Mouse (Mus musculus): Measurements from ENCODE around the gene Egln3. TPM values are rescaled to one million over a fixed set of nuclear protein-coding genes. Genes with fewer than 3 reads are reported as not detected.

Egln3 gene
- polyA plus RNA-seq (2012; rRNA removed) = 26.9 and 51.8 TPM in 2 replicates

DNA sequence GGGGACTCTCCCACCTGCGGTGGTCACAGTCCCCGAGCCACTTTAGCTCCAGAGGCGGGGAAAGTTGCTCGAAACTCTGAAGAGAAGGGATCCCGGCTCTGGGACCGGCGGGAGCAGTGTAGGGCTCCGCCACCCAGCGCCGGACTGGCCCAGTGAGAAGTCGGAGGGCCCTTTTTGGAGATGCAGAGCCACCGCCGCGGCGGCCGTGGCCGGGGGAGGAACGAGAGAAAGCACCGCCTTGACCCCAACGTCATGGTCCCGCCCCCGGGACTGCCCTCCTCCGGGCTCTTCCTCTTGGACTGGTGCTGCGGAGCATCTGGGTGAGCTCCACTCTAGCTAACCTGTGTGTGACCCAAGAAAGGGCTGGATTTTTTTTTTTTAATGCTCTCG is at the start of gene Egln3:
Gene Egln3 (minus strand): TSS at position 205 of the 390 bp plus-strand sequence.
- Histone ChIP-seq H3K27me3 (ENCODE audit: control insufficient read depth, insufficient read depth, low read length) (no peaks in the 10 kb centered on the region; the same call in 1 of the 2 replicates), H3K27ac (ENCODE audit: insufficient read depth, low read depth, low read length) (peak within 1 kb of the TSS; percentile 5), H3K4me1 (ENCODE audit: control insufficient read depth, insufficient read depth, insufficient read length, low read length) (peaks cover 9% of the 10 kb centered on the region), H3K4me3 (ENCODE audit: low read depth, low read length) (peak within 1 kb of the TSS; percentile 65), H3K36me3 (ENCODE audit: control insufficient read depth, insufficient read depth, low read length) (no peaks in the 10 kb centered on the region)
- no peak for TF ChIP-seq CTCF (IDR thresholded peaks at IDR 0.05; ENCODE audit: extremely low read depth, insufficient read length, insufficient replicate concordance, low read depth, low read length)
- peak; percentile 96 for TF ChIP-seq POLR2A (IDR thresholded peaks at IDR 0.05; ENCODE audit: low read depth, low read length)
- WGBS = under 1% methylated on average over 25 of the region's 25 CpGs

DNA sequence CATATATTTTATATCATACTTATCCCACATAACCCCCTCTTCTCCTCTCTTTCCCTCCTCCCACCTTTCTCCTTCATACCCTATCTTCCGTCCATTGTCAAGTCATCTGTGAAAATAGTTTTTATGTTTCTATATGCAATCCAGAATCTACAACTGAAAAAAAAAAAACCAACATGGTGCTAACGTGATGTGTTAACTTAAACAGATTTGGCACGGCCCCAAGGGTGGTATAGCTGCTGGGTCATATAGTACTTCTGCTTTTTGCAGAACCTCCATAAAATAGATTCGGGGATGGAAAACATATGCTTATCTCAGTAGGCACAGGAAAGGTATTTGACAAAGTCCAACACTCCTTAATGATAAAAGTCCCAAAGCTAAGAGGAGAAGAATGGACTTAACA is 49.8 kb upstream of the Egln3 start:
- Histone ChIP-seq H3K36me3 (ENCODE audit: control insufficient read depth, insufficient read depth, low read length) (no peaks in the 10 kb centered on the region), H3K4me1 (ENCODE audit: control insufficient read depth, insufficient read depth, insufficient read length, low read length) (peaks cover 10% of the 10 kb centered on the region; the same call in 1 of the 2 replicates), H3K27me3 (ENCODE audit: control insufficient read depth, insufficient read depth, low read length) (no peaks in the 10 kb centered on the region), H3K27ac (ENCODE audit: insufficient read depth, low read depth, low read length) (no peak overlapping the region), H3K4me3 (ENCODE audit: low read depth, low read length) (no peak overlapping the region)
- TF ChIP-seq CTCF (IDR thresholded peaks at IDR 0.05; ENCODE audit: extremely low read depth, insufficient read length, insufficient replicate concordance, low read depth, low read length) (no peak), POLR2A (IDR thresholded peaks at IDR 0.05; ENCODE audit: low read depth, low read length) (no peak)
- WGBS = 52% methylated on average over 4 of the region's 4 CpGs

DNA sequence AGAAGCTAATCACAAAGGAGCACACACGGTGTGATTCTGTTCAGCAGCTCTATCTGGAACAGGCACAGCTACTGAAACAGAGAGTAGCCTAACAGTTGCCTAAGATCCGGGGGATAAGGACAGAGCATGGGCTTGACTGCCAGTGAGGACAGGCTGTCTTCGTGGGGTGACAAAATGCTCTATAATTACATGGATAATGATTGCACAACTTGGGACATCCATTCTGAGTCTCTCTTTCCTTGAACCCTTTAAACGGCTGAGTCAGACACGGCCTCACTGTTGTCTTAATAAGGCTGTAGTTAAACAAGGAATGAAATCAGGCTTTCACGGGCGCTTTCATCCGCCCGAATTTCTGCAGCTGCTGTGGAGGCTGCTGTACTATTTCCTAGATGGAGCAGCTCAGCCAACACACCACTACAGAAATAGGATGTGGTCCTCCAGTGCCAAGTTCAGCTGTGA is 48.3 kb upstream of the Egln3 start:
- TF ChIP-seq CTCF (IDR thresholded peaks at IDR 0.05; ENCODE audit: extremely low read depth, insufficient read length, insufficient replicate concordance, low read depth, low read length) (no peak), POLR2A (IDR thresholded peaks at IDR 0.05; ENCODE audit: low read depth, low read length) (no peak)
- H3K27ac ChIP-seq (ENCODE audit: insufficient read depth, low read depth, low read length) = no peak overlapping the region
- 32% methylated on average over 9 of the region's 9 CpGs for WGBS
- H3K36me3 ChIP-seq (ENCODE audit: control insufficient read depth, insufficient read depth, low read length) = no peaks in the 10 kb centered on the region
- no peak overlapping the region for H3K4me3 ChIP-seq (ENCODE audit: low read depth, low read length)
- H3K4me1 ChIP-seq (ENCODE audit: control insufficient read depth, insufficient read depth, insufficient read length, low read length) = peaks cover 10% of the 10 kb centered on the region; the same call in 1 of the 2 replicates
- no peaks in the 10 kb centered on the region for H3K27me3 ChIP-seq (ENCODE audit: control insufficient read depth, insufficient read depth, low read length)

DNA sequence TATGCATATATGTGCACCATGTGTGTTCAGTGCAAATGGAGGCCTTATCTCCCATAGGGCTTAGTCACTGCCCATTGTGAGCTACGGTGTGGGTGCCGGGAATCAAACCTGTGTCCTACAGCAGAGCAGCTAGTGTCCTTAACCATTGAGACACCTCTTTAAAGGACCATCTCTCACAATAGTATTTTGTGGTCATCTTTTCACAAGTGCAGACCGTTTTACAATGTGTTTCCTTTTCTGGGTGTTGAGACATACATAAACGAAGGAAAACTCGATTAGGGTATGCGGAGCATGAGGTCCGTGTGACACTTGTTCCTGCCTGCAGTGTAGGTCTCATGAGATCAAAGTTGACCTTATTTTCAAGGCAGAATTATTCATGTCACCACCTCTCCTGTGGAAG is 44.2 kb upstream of the Egln3 start:
- no peak overlapping the region for H3K4me3 ChIP-seq (ENCODE audit: low read depth, low read length)
- peaks cover 6% of the 10 kb centered on the region; the same call in 1 of the 2 replicates for H3K4me1 ChIP-seq (ENCODE audit: control insufficient read depth, insufficient read depth, insufficient read length, low read length)
- WGBS = 87% methylated on average over 7 of the region's 7 CpGs
- no peaks in the 10 kb centered on the region for H3K27me3 ChIP-seq (ENCODE audit: control insufficient read depth, insufficient read depth, low read length)
- H3K36me3 ChIP-seq (ENCODE audit: control insufficient read depth, insufficient read depth, low read length) = no peaks in the 10 kb centered on the region
- no peak overlapping the region for H3K27ac ChIP-seq (ENCODE audit: insufficient read depth, low read depth, low read length)
- TF ChIP-seq CTCF (IDR thresholded peaks at IDR 0.05; ENCODE audit: extremely low read depth, insufficient read length, insufficient replicate concordance, low read depth, low read length) = no peak
- TF ChIP-seq POLR2A (IDR thresholded peaks at IDR 0.05; ENCODE audit: low read depth, low read length) = no peak

DNA sequence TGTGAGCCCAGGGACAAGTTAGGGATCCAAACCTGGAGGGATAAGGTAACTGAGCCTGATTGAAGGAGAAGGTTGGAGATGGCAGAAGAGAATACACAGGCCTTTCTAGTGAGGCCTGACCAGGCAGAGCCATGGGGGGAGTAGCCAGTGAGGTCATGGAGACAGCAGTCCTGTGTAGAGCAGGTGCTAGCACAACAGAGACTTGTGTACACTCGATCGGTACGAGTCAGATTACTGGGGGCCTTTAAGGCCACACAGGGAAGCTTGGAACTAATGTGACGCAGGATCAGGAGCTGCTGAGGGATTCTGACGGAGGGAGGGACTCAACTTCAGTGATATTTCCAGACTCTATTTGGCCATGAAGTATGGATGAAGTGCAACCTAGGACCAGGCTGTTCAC is 39.5 kb upstream of the Egln3 start:
- H3K4me3 ChIP-seq (ENCODE audit: low read depth, low read length) = no peak overlapping the region
- no peak for TF ChIP-seq POLR2A (IDR thresholded peaks at IDR 0.05; ENCODE audit: low read depth, low read length)
- TF ChIP-seq CTCF (IDR thresholded peaks at IDR 0.05; ENCODE audit: extremely low read depth, insufficient read length, insufficient replicate concordance, low read depth, low read length) = no peak
- no peaks in the 10 kb centered on the region for H3K27me3 ChIP-seq (ENCODE audit: control insufficient read depth, insufficient read depth, low read length)
- H3K4me1 ChIP-seq (ENCODE audit: control insufficient read depth, insufficient read depth, insufficient read length, low read length) = no peaks in the 10 kb centered on the region
- H3K27ac ChIP-seq (ENCODE audit: insufficient read depth, low read depth, low read length) = no peak overlapping the region
- H3K36me3 ChIP-seq (ENCODE audit: control insufficient read depth, insufficient read depth, low read length) = no peaks in the 10 kb centered on the region
- 71% methylated on average over 5 of the region's 5 CpGs for WGBS

DNA sequence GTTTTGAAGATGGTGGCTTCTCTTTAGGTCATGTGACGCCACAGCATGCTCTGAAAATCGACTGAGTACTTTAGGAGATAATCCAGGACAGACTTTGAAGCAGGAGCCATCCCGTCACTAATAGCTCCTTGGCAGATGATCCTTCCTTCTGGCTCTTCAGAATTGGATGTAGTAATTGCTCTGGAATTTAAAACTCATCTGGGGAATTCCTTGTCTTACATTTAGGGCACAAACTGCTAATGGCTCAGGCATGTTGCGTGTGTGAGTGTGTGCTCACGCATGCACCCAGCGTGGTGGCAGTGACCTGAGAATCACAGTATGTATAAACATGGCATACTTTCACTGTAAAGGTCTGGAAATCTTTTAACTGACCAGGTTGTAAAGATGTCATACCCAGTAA is 38.3 kb upstream of the Egln3 start:
- Histone ChIP-seq H3K4me3 (ENCODE audit: low read depth, low read length) (no peak overlapping the region), H3K27ac (ENCODE audit: insufficient read depth, low read depth, low read length) (no peak overlapping the region), H3K36me3 (ENCODE audit: control insufficient read depth, insufficient read depth, low read length) (no peaks in the 10 kb centered on the region), H3K27me3 (ENCODE audit: control insufficient read depth, insufficient read depth, low read length) (no peaks in the 10 kb centered on the region), H3K4me1 (ENCODE audit: control insufficient read depth, insufficient read depth, insufficient read length, low read length) (no peaks in the 10 kb centered on the region)
- 82% methylated on average over 6 of the region's 6 CpGs for WGBS
- no peak for TF ChIP-seq POLR2A (IDR thresholded peaks at IDR 0.05; ENCODE audit: low read depth, low read length)
- no peak for TF ChIP-seq CTCF (IDR thresholded peaks at IDR 0.05; ENCODE audit: extremely low read depth, insufficient read length, insufficient replicate concordance, low read depth, low read length)

DNA sequence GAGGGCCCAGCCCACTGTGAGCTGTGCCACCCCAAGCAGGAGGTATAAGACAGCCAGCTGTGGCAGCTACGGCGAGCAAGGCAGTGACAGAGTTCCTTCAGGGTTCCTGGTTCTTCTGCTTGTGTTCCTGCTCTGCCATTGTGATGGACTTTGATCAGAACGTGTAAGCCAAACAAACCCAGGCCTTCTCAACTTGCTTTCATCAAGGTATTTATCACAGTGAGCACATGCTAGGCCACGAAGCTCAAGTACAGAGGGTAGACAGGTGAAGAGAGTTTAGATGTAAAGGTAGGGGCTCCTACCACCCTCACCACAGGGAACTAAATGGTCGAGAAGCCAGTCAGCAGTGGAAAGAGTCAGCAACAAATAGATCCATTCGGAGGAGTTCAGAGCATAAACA is 30.1 kb upstream of the Egln3 start:
- H3K27ac ChIP-seq (ENCODE audit: insufficient read depth, low read depth, low read length) = no peak overlapping the region
- peaks cover 2% of the 10 kb centered on the region; the same call in 1 of the 2 replicates for H3K4me1 ChIP-seq (ENCODE audit: control insufficient read depth, insufficient read depth, insufficient read length, low read length)
- no peaks in the 10 kb centered on the region for H3K27me3 ChIP-seq (ENCODE audit: control insufficient read depth, insufficient read depth, low read length)
- 56% methylated on average over 6 of the region's 6 CpGs for WGBS
- TF ChIP-seq CTCF (IDR thresholded peaks at IDR 0.05; ENCODE audit: extremely low read depth, insufficient read length, insufficient replicate concordance, low read depth, low read length) = no peak
- TF ChIP-seq POLR2A (IDR thresholded peaks at IDR 0.05; ENCODE audit: low read depth, low read length) = no peak
- no peak overlapping the region for H3K4me3 ChIP-seq (ENCODE audit: low read depth, low read length)
- no peaks in the 10 kb centered on the region for H3K36me3 ChIP-seq (ENCODE audit: control insufficient read depth, insufficient read depth, low read length)
